Mouse (Mus musculus): ENCODE results near the gene Olfr1351. TPM values are rescaled to one million over a fixed set of nuclear protein-coding genes. Genes with fewer than 3 reads are reported as not detected.
"Not testable (repeated sequence)": the region's sequence is repeated elsewhere in the genome, so short reads cannot be mapped to it uniquely, and the experiment has no call there.

Gene Olfr1351
- not detected for total RNA-seq (2021)
- long read RNA-seq, experiment 1, result 0 reads
- long read RNA-seq, experiment 2, result 0 reads

DNA sequence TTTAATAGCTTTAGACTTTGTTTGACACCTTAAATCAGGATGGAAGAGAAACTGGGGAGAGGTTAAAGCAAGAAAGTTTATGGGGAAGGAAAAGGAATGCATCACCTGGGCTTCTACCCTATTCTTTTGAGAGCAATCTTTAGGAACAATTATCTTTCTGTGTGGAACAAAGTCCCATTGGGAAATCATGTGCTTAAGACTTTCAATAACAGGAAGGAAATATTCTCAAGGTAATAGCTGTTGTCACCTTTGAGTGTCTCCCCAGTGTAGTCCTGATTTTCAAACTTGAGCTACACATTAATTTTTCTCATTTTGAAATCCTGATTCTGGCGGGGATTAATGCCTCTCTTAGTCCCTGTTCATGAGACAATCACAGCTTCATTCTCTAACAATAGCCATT is at the start of gene Olfr1351:
Olfr1351 (plus strand) TSS at position 301 of the 400 bp plus-strand sequence.
- DNase-seq (ENCODE audit: low spot score in 2 of 2), result no peak

DNA sequence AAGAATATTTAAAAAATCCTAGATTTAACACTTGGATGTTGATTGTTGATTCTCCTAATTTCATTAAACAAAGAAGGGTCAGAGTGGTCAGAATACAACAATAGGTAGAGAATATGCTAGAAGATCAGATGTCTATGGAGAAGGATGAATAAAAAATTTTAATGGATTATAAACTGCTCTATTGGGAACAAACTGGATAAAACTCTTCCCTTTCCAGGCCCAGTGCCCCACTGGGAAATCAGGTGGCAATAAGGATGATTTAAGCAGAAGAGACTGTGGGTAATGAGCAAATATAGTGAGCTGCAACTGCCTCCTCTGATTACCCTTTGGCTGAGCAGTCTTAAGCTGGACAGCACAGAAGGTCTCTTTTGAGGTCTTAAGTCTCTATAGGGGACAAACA is 49.3 kb upstream of the Olfr1351 start, which contains the start of gene Olfr1353:
Olfr1353 (plus strand) TSS at position 301 of the 400 bp plus-strand sequence.
- DNase-seq (ENCODE audit: low spot score in 2 of 2), result not testable (repeated sequence)

DNA sequence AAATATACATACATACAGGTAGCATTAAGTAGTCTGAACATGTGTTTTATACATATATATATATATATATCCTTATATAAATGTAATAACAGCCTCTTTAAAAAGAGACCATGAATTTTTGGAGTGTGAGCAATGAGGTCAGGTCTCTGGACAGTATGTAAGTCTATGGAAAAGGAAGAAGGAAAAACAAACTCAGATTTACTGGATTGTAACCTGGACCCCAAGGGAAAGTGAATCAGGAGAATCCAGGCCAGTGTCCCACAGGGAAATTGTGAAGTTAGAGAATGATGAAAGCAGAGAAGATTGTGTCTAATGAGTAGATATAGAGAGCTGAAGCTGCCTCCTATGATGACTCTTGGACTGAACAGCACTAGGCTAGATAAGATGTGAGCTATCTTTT is 31.5 kb upstream of the Olfr1351 start, which contains the start of gene Olfr1352:
Olfr1352 (plus strand) TSS at position 301 of the 400 bp plus-strand sequence.
- DNase-seq (ENCODE audit: low spot score in 2 of 2), result no peak

- no peak for DNase-seq (ENCODE audit: low spot score in 2 of 2)
Measured at GRCm38 (mm10) chr10:79028441-79028840, 16.2 kb downstream of the Olfr1351 start, which contains the start of gene Olfr57. Olfr57 (plus strand) TSS chr10:79028741.

DNA sequence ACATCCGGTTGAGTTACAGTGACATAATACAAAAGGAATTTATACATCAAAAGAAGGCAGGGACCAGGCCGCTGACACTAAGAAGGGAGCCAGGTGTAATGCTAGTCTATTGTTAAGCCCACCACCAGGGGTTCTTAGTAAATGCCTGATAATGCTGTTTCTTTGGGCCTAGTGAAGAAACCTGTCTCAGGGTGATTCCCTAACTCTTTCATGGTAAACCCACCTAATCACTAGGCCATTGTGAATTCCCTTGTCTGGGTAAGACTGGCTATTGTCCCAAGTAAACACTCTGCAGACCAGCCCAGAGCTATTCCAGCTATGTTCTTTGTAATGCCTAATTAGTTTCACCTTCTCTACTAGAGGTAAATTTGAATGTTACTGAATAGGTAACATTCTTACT is 30.2 kb downstream of the Olfr1351 start:
- DNase-seq (ENCODE audit: low spot score in 2 of 2), result not testable (repeated sequence)

- DNase-seq (ENCODE audit: low spot score in 2 of 2), result not testable (repeated sequence)
Measured at GRCm38 (mm10) chr10:79057370-79057769, 45.1 kb downstream of the Olfr1351 start.

Other genes with a start within 250 kb of the Olfr1351 start
- gene Slc1a6, start 232.0 kb upstream of the Olfr1351 start, total RNA-seq (2021), result under 1 TPM; 0.21 to 0.69 TPM
- not detected for gene Olfr1356, start 160.3 kb upstream of the Olfr1351 start, total RNA-seq (2021)
- gene Olfr1355, start 136.9 kb upstream of the Olfr1351 start, total RNA-seq (2021), result not detected
- not detected for gene Olfr1354, start 99.3 kb upstream of the Olfr1351 start, total RNA-seq (2021)
- not detected for gene Olfr8, start 61.8 kb upstream of the Olfr1351 start, total RNA-seq (2021)
- gene Olfr1353, start 49.2 kb upstream of the Olfr1351 start, total RNA-seq (2021), result not detected
- not detected for gene Olfr1352, start 31.4 kb upstream of the Olfr1351 start, total RNA-seq (2021)
- not detected for gene Olfr57, start 16.3 kb downstream of the Olfr1351 start, total RNA-seq (2021)
- gene 2610008E11Rik, start 85.1 kb downstream of the Olfr1351 start, total RNA-seq (2021), result 10 to 100 TPM; 17.4 to 19.3 TPM
- not detected for gene Vmn2r80, start 136.3 kb downstream of the Olfr1351 start, total RNA-seq (2021)
- not detected for gene Vmn2r81, start 235.2 kb downstream of the Olfr1351 start, total RNA-seq (2021)